Mouse (Mus musculus) liver, adult 2 months (tissue): ENCODE measurements at regions not wholly inside any gene's neighbourhood (a gene's known extent, or its start where the extent isn't known, plus 50 kb on each side); places are given as distances from the start of the nearest gene placed in this dataset.

Source experiments
- DNase-seq: peaks from one replicate; pipeline ENCODE4 v3.0.0-alpha.2; 2011; ENCODE audit warnings: low read depth, low spot score; ENCODE audit errors: extremely low read depth
- H3K27ac ChIP-seq: fragments of 200-500 bp; replicated peaks from 2 replicates; pipeline ENCODE4 v1.5.1; 2012; ENCODE audit warnings: low read depth, mild to moderate bottlenecking, control low read depth, inconsistent platforms, low read length; ENCODE audit not compliant: insufficient read depth
- H3K27me3 ChIP-seq: fragments of 200-500 bp; 2 replicates; pipeline ENCODE4 v1.6.1; 2012; ENCODE audit warnings: mild to moderate bottlenecking, moderate library complexity, low read length, inconsistent platforms; ENCODE audit not compliant: control insufficient read depth, insufficient read depth
- H3K36me3 ChIP-seq: fragments of 200-500 bp; 2 replicates; pipeline ENCODE4 v1.6.1; 2012; ENCODE audit warnings: low read length, inconsistent platforms; ENCODE audit not compliant: control insufficient read depth, insufficient read depth
- H3K4me1 ChIP-seq: fragments of 200-500 bp; 2 replicates; pipeline ENCODE4 v1.6.1; 2011; ENCODE audit warnings: low read length; ENCODE audit not compliant: control insufficient read depth, insufficient read depth
- H3K4me3 ChIP-seq: fragments of 200-500 bp; 2 replicates; pipeline ENCODE4 v1.5.1; 2011; ENCODE audit warnings: low read depth, mild to moderate bottlenecking, control low read depth, low read length, moderate library complexity; ENCODE audit not compliant: insufficient read depth
- H3K79me2 ChIP-seq: fragments of 200-500 bp; 2 replicates; pipeline ENCODE4 v1.6.1; 2012; ENCODE audit warnings: inconsistent platforms, mild to moderate bottlenecking, low read length, moderate library complexity; ENCODE audit not compliant: control insufficient read depth, insufficient read depth
- H3K9ac ChIP-seq: fragments of 200-500 bp; 2 replicates; pipeline ENCODE4 v1.6.1; 2012; ENCODE audit warnings: low read depth, mild to moderate bottlenecking, control low read depth, inconsistent platforms, low read length
- CTCF ChIP-seq: fragments of 200-500 bp; IDR thresholded peaks from 2 replicates; pipeline ENCODE4 v1.5.1; 2011; ENCODE audit warnings: low read depth, low read length, control low read depth
- POLR2A ChIP-seq: fragments of 200-500 bp; IDR thresholded peaks from 2 replicates; pipeline ENCODE4 v1.6.1; 2011; ENCODE audit warnings: low read length, control low read depth; ENCODE audit not compliant: insufficient read depth; ENCODE audit errors: extremely low read depth
- WGBS: fragments of 180-500 bp; shearing (Covaris S2); methylation state at CpG from one replicate; pipeline ENCODE4 v1.1.7; 2018; 5-methylcytosine and 5-hydroxymethylcytosine counted together

- TF ChIP-seq POLR2A (no peak), CTCF (no peak)
- no peaks in the 10 kb centered on the region for H3K27me3 ChIP-seq
- peak; percentile 14 for DNase-seq
- no peaks in the 10 kb centered on the region for H3K4me1 ChIP-seq
- 66% methylated on average over 1 of the region's 1 CpGs for WGBS
- H3K79me2 ChIP-seq, result no peaks in the 10 kb centered on the region
- H3K4me3 ChIP-seq, result no peak overlapping the region
- H3K36me3 ChIP-seq, result no peaks in the 10 kb centered on the region
- H3K9ac ChIP-seq, result no peak overlapping the region
- no peak overlapping the region for H3K27ac ChIP-seq
Observed at GRCm38 (mm10) chr1:111242344-111242743, 265.0 kb upstream of the Cdh19 start.
